Mouse (Mus musculus) limb, embryonic 10.5 days (tissue): ENCODE measurements at regions not wholly inside any gene's neighbourhood (a gene's known extent, or its start where the extent isn't known, plus 50 kb on each side); places are given as distances from the start of the nearest gene placed in this dataset.

Experiments used
- DNase-seq: peaks from one replicate; pipeline ENCODE4 v3.0.0-alpha.2; 2017; ENCODE audit warnings: low spot score
- H3K27ac ChIP-seq: fragments of 300-500 bp; sonication (generic); 2 replicates; pipeline ENCODE4 v1.5.1; 2016; ENCODE audit warnings: mild to moderate bottlenecking
- H3K27me3 ChIP-seq: fragments of 300-500 bp; sonication (generic); 2 replicates; pipeline ENCODE4 v1.6.1; 2016; ENCODE audit warnings: low read depth, mild to moderate bottlenecking; ENCODE audit not compliant: poor library complexity, severe bottlenecking
- H3K36me3 ChIP-seq: fragments of 300-500 bp; sonication (generic); 2 replicates; pipeline ENCODE4 v1.6.1; 2016; ENCODE audit warnings: mild to moderate bottlenecking, moderate library complexity
- H3K4me1 ChIP-seq: fragments of 300-500 bp; sonication (generic); 2 replicates; pipeline ENCODE4 v1.6.1; 2016
- H3K4me3 ChIP-seq: fragments of 300-500 bp; sonication (generic); 2 replicates; pipeline ENCODE4 v1.5.1; 2016; ENCODE audit warnings: mild to moderate bottlenecking, moderate library complexity
- H3K9me3 ChIP-seq: fragments of 300-500 bp; sonication (generic); replicated peaks from 2 replicates; pipeline ENCODE4 v1.6.1; 2016; ENCODE audit warnings: mild to moderate bottlenecking
- WGBS: fragments of 180-500 bp; shearing (Covaris S2); methylation state at CpG from one replicate; pipeline ENCODE4 v1.1.7; 2016; 5-methylcytosine and 5-hydroxymethylcytosine counted together

GRCm38 (mm10) chr2:171765071-171765470, 278.2 kb downstream of the Cbln4 start:
- 87% methylated on average over 4 of the region's 4 CpGs for WGBS
- peaks cover 7% of the 10 kb centered on the region for H3K4me1 ChIP-seq
- no peaks in the 10 kb centered on the region for H3K27me3 ChIP-seq
- H3K9me3 ChIP-seq: no peaks in the 10 kb centered on the region
- H3K36me3 ChIP-seq: no peaks in the 10 kb centered on the region
- H3K4me3 ChIP-seq: no peak overlapping the region
- DNase-seq: no peak
- no peak overlapping the region for H3K27ac ChIP-seq

DNA sequence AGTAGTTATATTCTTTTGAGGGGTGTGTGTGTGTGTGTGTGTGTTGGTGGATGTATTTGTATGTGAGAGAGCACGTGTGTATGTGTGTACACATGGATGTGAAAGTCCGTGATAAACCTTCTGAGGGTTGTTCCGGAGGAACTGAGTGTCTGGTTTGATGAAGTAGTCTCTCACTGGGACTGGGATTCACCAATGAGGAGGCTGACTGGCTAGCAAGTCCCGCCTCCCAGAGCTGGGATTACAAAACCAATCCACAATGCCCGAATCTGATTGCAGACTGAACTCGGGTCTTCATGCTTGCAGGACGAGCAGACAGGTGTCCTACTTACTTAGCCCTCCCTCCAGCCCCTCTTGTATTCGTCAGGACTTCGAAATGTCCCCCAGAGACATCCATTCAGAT, 289.8 kb downstream of the Cbln4 start:
- no peaks in the 10 kb centered on the region for H3K36me3 ChIP-seq
- DNase-seq: no peak
- H3K27ac ChIP-seq: no peak overlapping the region
- H3K4me1 ChIP-seq: 0 out of 2 replicates have a peak, but pooled peaks cover 3% of the 10 kb centered on the region
- no peak overlapping the region for H3K4me3 ChIP-seq
- H3K9me3 ChIP-seq: no peaks in the 10 kb centered on the region
- WGBS: 79% methylated on average over 9 of the region's 9 CpGs
- no peaks in the 10 kb centered on the region for H3K27me3 ChIP-seq

GRCm38 (mm10) chr2:171747162-171747561, 296.1 kb downstream of the Cbln4 start:
- Histone ChIP-seq H3K27ac (no peak overlapping the region), H3K9me3 (no peaks in the 10 kb centered on the region), H3K4me3 (no peak overlapping the region), H3K27me3 (no peaks in the 10 kb centered on the region), H3K36me3 (no peaks in the 10 kb centered on the region), H3K4me1 (peaks cover 13% of the 10 kb centered on the region)
- no peak for DNase-seq
- 71% methylated on average over 1 of the region's 1 CpGs for WGBS

DNA sequence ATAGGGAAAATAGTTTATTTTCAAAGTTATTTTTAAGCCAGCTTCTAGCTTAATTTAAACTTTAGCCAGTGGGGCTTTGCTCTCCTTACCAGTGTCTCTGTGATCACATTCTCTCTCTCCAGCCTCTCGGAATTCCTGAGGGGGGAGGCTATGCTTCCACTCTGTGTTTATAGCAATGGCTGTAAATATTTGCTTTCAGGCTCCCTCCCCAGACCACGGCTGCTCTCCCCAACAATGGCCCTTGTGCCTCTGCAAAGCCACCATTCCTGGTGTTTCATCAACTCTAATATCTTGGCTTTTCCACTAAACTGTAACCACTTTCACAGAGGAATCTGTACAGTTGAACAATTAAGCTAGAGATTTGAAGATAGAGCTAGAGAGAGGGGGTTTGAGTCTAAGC, 300.2 kb downstream of the Cbln4 start:
- WGBS: 18% methylated on average over 2 of the region's 2 CpGs
- Histone ChIP-seq H3K9me3 (no peaks in the 10 kb centered on the region), H3K4me3 (no peak overlapping the region), H3K36me3 (no peaks in the 10 kb centered on the region), H3K27me3 (no peaks in the 10 kb centered on the region), H3K27ac (peak overlapping the region; percentile 73), H3K4me1 (peaks cover 32% of the 10 kb centered on the region)
- DNase-seq: no peak

DNA sequence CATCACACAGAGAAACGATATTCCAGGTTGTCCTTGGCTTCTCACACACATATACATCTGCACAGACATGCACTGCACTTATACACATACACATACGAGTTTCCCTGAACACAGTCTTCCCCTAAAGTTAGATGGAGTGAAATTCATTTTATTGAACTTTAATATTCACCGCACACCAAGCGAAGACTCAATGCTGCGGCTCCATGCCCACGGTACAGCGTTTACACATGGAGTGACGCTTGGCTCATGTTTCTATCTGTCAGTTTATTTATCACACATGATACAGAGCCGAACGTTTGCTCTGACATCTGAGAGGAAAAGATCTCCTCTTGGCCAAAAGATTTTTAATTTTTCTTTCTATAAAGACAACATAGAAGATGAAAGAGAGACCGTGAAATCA, 300.6 kb downstream of the Cbln4 start:
- no peaks in the 10 kb centered on the region for H3K27me3 ChIP-seq
- H3K4me1 ChIP-seq: peaks cover 32% of the 10 kb centered on the region
- H3K9me3 ChIP-seq: no peaks in the 10 kb centered on the region
- H3K36me3 ChIP-seq: no peaks in the 10 kb centered on the region
- H3K27ac ChIP-seq: no peak overlapping the region
- H3K4me3 ChIP-seq: no peak overlapping the region
- 72% methylated on average over 11 of the region's 11 CpGs for WGBS
- DNase-seq: no peak

DNA sequence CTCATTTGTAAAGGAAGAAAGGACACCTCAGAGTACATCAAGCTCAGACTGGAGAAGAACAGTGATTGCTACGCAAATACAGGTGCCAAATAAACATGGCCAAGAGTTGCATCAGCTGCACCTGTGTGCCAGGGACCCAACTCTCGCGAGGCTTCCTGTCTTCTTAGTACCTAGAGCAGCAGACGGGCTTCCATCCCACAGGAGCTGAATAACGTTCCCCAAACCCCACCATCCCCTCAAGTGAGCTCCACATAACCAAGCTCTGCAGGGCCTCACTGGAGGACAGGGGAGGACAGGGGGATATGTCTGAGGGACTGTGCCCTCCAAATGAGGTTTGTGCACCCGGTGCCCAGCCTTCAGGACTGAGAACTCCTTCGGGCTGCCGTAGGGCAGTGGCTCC, 305.5 kb downstream of the Cbln4 start:
- peak overlapping the region; percentile 85 for H3K27ac ChIP-seq
- no peaks in the 10 kb centered on the region for H3K9me3 ChIP-seq
- no peaks in the 10 kb centered on the region for H3K36me3 ChIP-seq
- peaks cover 62% of the 10 kb centered on the region for H3K4me1 ChIP-seq
- DNase-seq: no peak
- peaks cover 15% of the 10 kb centered on the region for H3K27me3 ChIP-seq
- H3K4me3 ChIP-seq: no peak overlapping the region
- WGBS: 93% methylated on average over 8 of the region's 8 CpGs

DNA sequence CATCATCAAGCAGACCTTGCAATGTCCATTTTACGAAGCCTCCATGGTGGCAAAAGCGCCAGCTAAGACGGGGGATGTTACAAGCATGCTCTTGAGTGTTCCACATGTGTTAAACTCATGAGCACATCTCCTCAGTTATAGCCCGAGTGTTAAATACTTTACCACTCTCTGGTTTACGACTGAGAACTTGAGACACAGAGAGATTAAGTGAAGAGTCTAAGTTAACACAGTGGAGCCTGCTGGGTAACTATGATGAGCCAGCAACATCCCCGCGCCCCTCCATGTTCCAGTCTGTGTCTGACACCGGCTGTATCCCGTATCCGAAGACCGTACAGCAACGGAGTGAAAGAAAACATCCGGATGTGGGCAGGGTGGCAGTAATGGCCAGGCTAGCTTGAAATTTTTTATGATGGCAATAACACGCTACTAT, 308.2 kb downstream of the Cbln4 start:
- peak overlapping the region; percentile 31 for H3K4me3 ChIP-seq
- DNase-seq: peak; percentile 67
- peak overlapping the region; percentile 85 for H3K27ac ChIP-seq
- peaks cover 31% of the 10 kb centered on the region for H3K27me3 ChIP-seq
- 26% methylated on average over 14 of the region's 14 CpGs for WGBS
- peaks cover 62% of the 10 kb centered on the region for H3K4me1 ChIP-seq
- H3K9me3 ChIP-seq: no peaks in the 10 kb centered on the region
- H3K36me3 ChIP-seq: no peaks in the 10 kb centered on the region

DNA sequence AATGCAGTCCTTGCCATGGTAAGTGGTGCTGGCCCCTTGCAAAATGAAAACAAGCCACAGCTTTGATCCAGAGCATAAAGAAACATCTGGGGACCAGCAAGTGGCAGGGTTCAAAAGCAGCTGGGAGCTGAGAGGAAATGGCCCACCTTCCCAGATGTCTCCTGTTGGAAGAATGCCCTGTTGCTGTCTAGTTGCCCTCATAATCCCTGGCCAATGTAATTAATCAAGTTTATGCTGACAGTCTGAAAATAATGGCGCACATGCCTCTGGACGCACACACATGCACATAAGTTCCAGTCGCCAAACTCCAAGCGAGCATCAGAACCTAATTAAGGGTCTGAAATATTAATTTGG, 308.7 kb downstream of the Cbln4 start:
- Histone ChIP-seq H3K36me3 (no peaks in the 10 kb centered on the region), H3K4me3 (0 out of 2 replicates have a peak overlapping the region, but pooled peaks have one; percentile 31), H3K27me3 (peaks cover 31% of the 10 kb centered on the region), H3K9me3 (no peaks in the 10 kb centered on the region), H3K4me1 (peaks cover 58% of the 10 kb centered on the region), H3K27ac (peak overlapping the region; percentile 85)
- WGBS: 29% methylated on average over 4 of the region's 4 CpGs
- peak; percentile 84 for DNase-seq

- peaks cover 61% of the 10 kb centered on the region for H3K4me1 ChIP-seq
- 46% methylated on average over 14 of the region's 14 CpGs for WGBS
- DNase-seq: peak; percentile 52
- H3K4me3 ChIP-seq: no peak overlapping the region
- H3K27me3 ChIP-seq: peaks cover 31% of the 10 kb centered on the region
- H3K9me3 ChIP-seq: no peaks in the 10 kb centered on the region
- no peaks in the 10 kb centered on the region for H3K36me3 ChIP-seq
- H3K27ac ChIP-seq: peak overlapping the region; percentile 85
Measured at GRCm38 (mm10) chr2:171733965-171734633, 309.2 kb downstream of the Cbln4 start.

DNA sequence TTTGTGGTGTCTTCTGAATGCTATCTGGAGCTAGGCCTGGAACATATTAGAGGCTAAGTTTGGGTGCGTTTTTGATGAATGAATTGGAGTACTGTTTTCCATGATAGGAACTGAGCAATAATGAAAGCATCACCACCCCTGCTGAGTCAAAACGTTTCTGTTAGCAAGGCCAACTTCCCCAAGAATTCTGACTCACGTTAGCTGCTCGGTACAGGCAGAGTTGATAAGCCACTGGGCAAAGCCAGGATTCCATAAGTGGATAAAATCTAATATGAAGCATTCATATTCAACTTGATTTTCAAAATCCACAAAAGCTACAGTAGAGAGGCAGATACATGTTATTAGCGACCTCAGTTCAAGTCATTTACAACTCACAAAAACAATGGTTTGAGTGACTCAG, 324.0 kb downstream of the Cbln4 start:
- no peaks in the 10 kb centered on the region for H3K36me3 ChIP-seq
- H3K27ac ChIP-seq: no peak overlapping the region
- H3K9me3 ChIP-seq: no peaks in the 10 kb centered on the region
- H3K4me1 ChIP-seq: no peaks in the 10 kb centered on the region
- WGBS: 77% methylated on average over 5 of the region's 5 CpGs
- no peak overlapping the region for H3K4me3 ChIP-seq
- no peak for DNase-seq
- no peaks in the 10 kb centered on the region for H3K27me3 ChIP-seq

GRCm38 (mm10) chr2:171718855-171719254, 324.4 kb downstream of the Cbln4 start:
- WGBS: 92% methylated on average over 5 of the region's 5 CpGs
- H3K4me3 ChIP-seq: no peak overlapping the region

GRCm38 (mm10) chr2:171712816-171713570, 330.3 kb downstream of the Cbln4 start:
- no peaks in the 10 kb centered on the region for H3K9me3 ChIP-seq
- no peak for DNase-seq
- no peaks in the 10 kb centered on the region for H3K27me3 ChIP-seq
- H3K4me3 ChIP-seq: no peak overlapping the region
- H3K4me1 ChIP-seq: no peaks in the 10 kb centered on the region
- H3K36me3 ChIP-seq: no peaks in the 10 kb centered on the region
- H3K27ac ChIP-seq: no peak overlapping the region
- 85% methylated on average over 11 of the region's 11 CpGs for WGBS

More at GRCm38 (mm10) chr2:171718855-171719254, 324.4 kb downstream of the Cbln4 start:
- no peak overlapping the region for H3K27ac ChIP-seq
- no peaks in the 10 kb centered on the region for H3K9me3 ChIP-seq
- no peaks in the 10 kb centered on the region for H3K27me3 ChIP-seq
- DNase-seq: no peak
- H3K36me3 ChIP-seq: no peaks in the 10 kb centered on the region
- no peaks in the 10 kb centered on the region for H3K4me1 ChIP-seq

- Histone ChIP-seq H3K27me3 (no peaks in the 10 kb centered on the region), H3K36me3 (no peaks in the 10 kb centered on the region), H3K4me3 (no peak overlapping the region), H3K9me3 (no peaks in the 10 kb centered on the region), H3K4me1 (peaks cover 15% of the 10 kb centered on the region), H3K27ac (no peak overlapping the region)
- DNase-seq: no peak
- 91% methylated on average over 5 of the region's 5 CpGs for WGBS
Measured at GRCm38 (mm10) chr2:171693526-171693925, 349.7 kb downstream of the Cbln4 start.
